Mouse (Mus musculus): ENCODE data around the gene Sec14l1.

DNA sequence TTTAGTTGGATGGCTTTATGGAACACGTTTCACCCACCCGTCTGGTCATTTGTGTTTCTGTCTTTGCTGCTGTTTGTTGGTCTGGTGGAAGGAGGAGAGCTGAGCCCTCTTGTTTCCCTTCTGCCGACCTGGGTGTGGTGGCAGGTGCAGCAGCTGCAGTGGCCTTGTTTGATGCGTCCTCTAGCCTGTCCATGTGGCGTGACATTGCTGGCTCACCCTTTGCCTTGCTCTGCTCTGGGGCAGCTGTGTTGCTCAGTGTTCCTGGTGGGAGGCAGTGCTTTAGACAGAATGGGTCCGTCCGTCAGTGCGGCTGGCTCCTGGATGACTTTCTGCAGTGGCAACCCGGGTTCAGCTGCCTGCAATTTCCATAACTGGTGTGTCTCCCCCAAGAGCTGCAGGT lies 38.6 kb downstream of the Sec14l1 start:
- TF ChIP-seq POLR2A (IDR thresholded peaks at IDR 0.05; ENCODE audit: extremely low read depth, insufficient read depth, low read length) (no peak), CTCF (IDR thresholded peaks at IDR 0.05; ENCODE audit: extremely low read depth, insufficient read depth, low read length) (no peak)
